In the genomic region with DNA sequence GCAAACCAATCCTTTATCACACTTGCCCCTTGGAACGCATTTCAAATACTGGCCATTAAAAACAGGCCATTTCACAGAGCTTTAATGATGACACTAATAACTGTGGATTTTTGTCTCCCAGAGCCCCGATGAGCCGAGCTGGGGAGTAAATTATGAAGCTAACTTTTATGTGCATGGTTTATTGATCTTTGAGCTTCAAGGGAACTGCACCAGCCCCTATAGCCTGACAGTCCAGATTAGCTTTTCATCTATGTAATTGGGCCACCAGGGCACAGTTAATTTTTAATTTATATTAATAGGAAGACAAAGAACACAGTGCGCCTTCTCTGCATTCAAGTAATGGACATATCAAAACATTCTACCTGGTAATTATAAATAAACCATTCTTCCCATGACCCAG, we compare ENCODE assay signal across 22 mouse cellular contexts.
"Had no signal": no experiment of that assay in that cellular context is flagged by ENCODE, and none has a peak within 500 bp of the region (broad histone marks: within the 10 kb centered on the region; RNA-seq: fewer than 3 reads in every experiment).

No protein-coding gene starts in this region.

- H3K36me3 ChIP-seq: intestine, embryonic 15.5 days; limb, embryonic 15.5 days; neural tube, embryonic 12.5 days; stomach, embryonic 15.5 days had no signal

- H3K9me3 ChIP-seq: intestine, embryonic 15.5 days; kidney, embryonic 15.5 days; limb, embryonic 12.5 days; limb, embryonic 15.5 days; neural tube, embryonic 12.5 days; stomach, embryonic 15.5 days had no signal

- H3K27ac ChIP-seq: intestine, embryonic 15.5 days; kidney, embryonic 15.5 days; limb, embryonic 12.5 days; limb, embryonic 15.5 days; liver, embryonic 14.5 days; macrophage; neural tube, embryonic 12.5 days; stomach, embryonic 15.5 days had no signal

- H3K27me3 ChIP-seq: intestine, embryonic 15.5 days; kidney, embryonic 15.5 days; limb, embryonic 12.5 days; neural tube, embryonic 12.5 days; stomach, embryonic 15.5 days had no signal

- H3K4me1 ChIP-seq: limb, embryonic 15.5 days had no signal

- H3K4me2 ChIP-seq: intestine, embryonic 15.5 days; kidney, embryonic 15.5 days; limb, embryonic 12.5 days; limb, embryonic 15.5 days; liver, embryonic 11.5 days; lung, embryonic 14.5 days; neural tube, embryonic 12.5 days; stomach, embryonic 15.5 days had no signal

- H3K4me3 ChIP-seq: intestine, embryonic 15.5 days; kidney, embryonic 15.5 days; limb, embryonic 12.5 days; limb, embryonic 15.5 days; neural tube, embryonic 12.5 days; stomach, embryonic 15.5 days had no signal

- ATAC-seq: intestine, embryonic 15.5 days; liver, postnatal 0 days; lung, postnatal 0 days had no signal

- H3K9ac ChIP-seq: intestine, embryonic 15.5 days; kidney, embryonic 15.5 days; limb, embryonic 12.5 days; limb, embryonic 15.5 days; liver, embryonic 14.5 days; liver, postnatal 0 days; lung, embryonic 14.5 days; neural tube, embryonic 12.5 days; stomach, embryonic 15.5 days had no signal

- DNase-seq: kidney, adult 11 months; kidney, adult 8-10 months; kidney, postnatal 10 days; kidney, postnatal 36 days; layer of hippocampus, postnatal 36 days; left cerebral cortex, postnatal 4 days; liver, postnatal 0 days; lung, embryonic 14.5 days; right cerebral cortex, adult 18-20 months; right cerebral cortex, postnatal 14 days; right cerebral cortex, postnatal 4 days; thymus, postnatal 25 days had no signal
